Mouse (Mus musculus) monocyte, adult 5-6 weeks (primary cell): ENCODE results near the gene Ilvbl. TPM values are rescaled to one million over a fixed set of nuclear protein-coding genes. Genes with fewer than 3 reads are reported as not detected.
"Not testable (repeated sequence)": the region's sequence is repeated elsewhere in the genome, so short reads cannot be mapped to it uniquely, and the experiment has no call there.

Source experiments
- ATAC-seq: fragments of 153-309, 156-312 bp; replicated peaks from 2 replicates; pipeline ENCODE4 v1.8.0; 2017; ENCODE audit warnings: mild to moderate bottlenecking; ENCODE audit not compliant: low TSS enrichment, insufficient number of reproducible peaks, severe bottlenecking, poor library complexity, low FRiP score
- total RNA-seq: library from RNA; stranded (forward); fragments of 200-1000, 200-491, 200-594 nt; gene quantifications from 3 replicates; pipeline ENCODE4 v1.2.3, GENCODE M21; 2017

The Ilvbl gene
- total RNA-seq: 26.1 to 44.1 TPM (median 30.4 TPM) in 3 replicates

- peak; percentile 83 for ATAC-seq
These were observed at the start of gene Ilvbl for GRCm38 (mm10) chr10:78574250-78575104. Gene Ilvbl, plus strand, starts transcription at chr10:78574346.

- ATAC-seq: not testable (repeated sequence)
These were observed 49.1 kb upstream of the Ilvbl start for GRCm38 (mm10) chr10:78525071-78525470.

- ATAC-seq: no peak
These were observed 48.6 kb upstream of the Ilvbl start for GRCm38 (mm10) chr10:78525511-78525910.

- ATAC-seq: no peak
These were observed 33.2 kb upstream of the Ilvbl start for GRCm38 (mm10) chr10:78540943-78541342.

GRCm38 (mm10) chr10:78565070-78565469 lies 9.1 kb upstream of the Ilvbl start:
- no peak for ATAC-seq

GRCm38 (mm10) chr10:78569191-78569590 lies 5.0 kb upstream of the Ilvbl start:
- no peak for ATAC-seq

GRCm38 (mm10) chr10:78569686-78570085 lies 4.5 kb upstream of the Ilvbl start:
- ATAC-seq: no peak

- no peak for ATAC-seq
These were observed 3.7 kb upstream of the Ilvbl start for GRCm38 (mm10) chr10:78570416-78570815.

GRCm38 (mm10) chr10:78570897-78571296 lies 3.2 kb upstream of the Ilvbl start:
- no peak for ATAC-seq

GRCm38 (mm10) chr10:78573226-78573625 lies 920 bp upstream of the Ilvbl start:
- no peak for ATAC-seq

- no peak for ATAC-seq
These were observed 1.0 kb downstream of the Ilvbl start for GRCm38 (mm10) chr10:78575105-78575632.

- ATAC-seq: no peak
These were observed 1.5 kb downstream of the Ilvbl start for GRCm38 (mm10) chr10:78575690-78576089.

- ATAC-seq: no peak
These were observed 2.5 kb downstream of the Ilvbl start for GRCm38 (mm10) chr10:78576435-78577184.

GRCm38 (mm10) chr10:78578204-78578603 lies 4.1 kb downstream of the Ilvbl start:
- ATAC-seq: no peak

GRCm38 (mm10) chr10:78581121-78581520 lies 7.0 kb downstream of the Ilvbl start:
- ATAC-seq: no peak

- no peak for ATAC-seq
These were observed 9.2 kb downstream of the Ilvbl start for GRCm38 (mm10) chr10:78583347-78583746.

GRCm38 (mm10) chr10:78583939-78584338 lies 9.8 kb downstream of the Ilvbl start:
- no peak for ATAC-seq

GRCm38 (mm10) chr10:78584996-78585395 lies 10.8 kb downstream of the Ilvbl start:
- ATAC-seq: no peak

GRCm38 (mm10) chr10:78585606-78586005 lies 11.5 kb downstream of the Ilvbl start:
- ATAC-seq: no peak

- no peak for ATAC-seq
These were observed 11.9 kb downstream of the Ilvbl start for GRCm38 (mm10) chr10:78586026-78586425.
